Mouse (Mus musculus): ENCODE results near the gene Daglb. TPM values are rescaled to one million over a fixed set of nuclear protein-coding genes. Genes with fewer than 3 reads are reported as not detected.

The Daglb gene
- total RNA-seq, 1 experiment from 2014 or later = 9.8 TPM

- 0 out of 4 replicates have a peak, but pooled peaks of 1 of the 2 experiments have one; percentile 30 for ATAC-seq (replicated peaks in 1 of 2; ENCODE audit: insufficient read depth in 1 of 2, low FRiP score in 2 of 2, low TSS enrichment in 1 of 2, low read depth in 1 of 2, poor library complexity in 2 of 2, severe bottlenecking in 2 of 2)
These were observed 40.1 kb downstream of the Daglb start for GRCm38 (mm10) chr5:143504453-143504852.

GRCm38 (mm10) chr5:143505056-143505455, 40.7 kb downstream of the Daglb start:
- no peak for ATAC-seq (replicated peaks in 1 of 2; ENCODE audit: insufficient read depth in 1 of 2, low FRiP score in 2 of 2, low TSS enrichment in 1 of 2, low read depth in 1 of 2, poor library complexity in 2 of 2, severe bottlenecking in 2 of 2)

GRCm38 (mm10) chr5:143505545-143505944, 41.2 kb downstream of the Daglb start:
- ATAC-seq (replicated peaks in 1 of 2; ENCODE audit: insufficient read depth in 1 of 2, low FRiP score in 2 of 2, low TSS enrichment in 1 of 2, low read depth in 1 of 2, poor library complexity in 2 of 2, severe bottlenecking in 2 of 2) = no peak

- ATAC-seq (replicated peaks in 1 of 2; ENCODE audit: insufficient read depth in 1 of 2, low FRiP score in 2 of 2, low TSS enrichment in 1 of 2, low read depth in 1 of 2, poor library complexity in 2 of 2, severe bottlenecking in 2 of 2) = peak in 1 of 2 experiments; percentile 4; a peak in 1 of 4 replicates
These were observed 44.9 kb downstream of the Daglb start for GRCm38 (mm10) chr5:143509294-143509693.

GRCm38 (mm10) chr5:143509737-143510136, 45.4 kb downstream of the Daglb start:
- ATAC-seq (replicated peaks in 1 of 2; ENCODE audit: insufficient read depth in 1 of 2, low FRiP score in 2 of 2, low TSS enrichment in 1 of 2, low read depth in 1 of 2, poor library complexity in 2 of 2, severe bottlenecking in 2 of 2) = peak; percentile 72 to 88

- no peak for ATAC-seq (replicated peaks in 1 of 2; ENCODE audit: insufficient read depth in 1 of 2, low FRiP score in 2 of 2, low TSS enrichment in 1 of 2, low read depth in 1 of 2, poor library complexity in 2 of 2, severe bottlenecking in 2 of 2)
These were observed 47.2 kb downstream of the Daglb start for GRCm38 (mm10) chr5:143511577-143511976.

GRCm38 (mm10) chr5:143512305-143512704, 47.9 kb downstream of the Daglb start:
- no peak for ATAC-seq (replicated peaks in 1 of 2; ENCODE audit: insufficient read depth in 1 of 2, low FRiP score in 2 of 2, low TSS enrichment in 1 of 2, low read depth in 1 of 2, poor library complexity in 2 of 2, severe bottlenecking in 2 of 2)

- ATAC-seq (replicated peaks in 1 of 2; ENCODE audit: insufficient read depth in 1 of 2, low FRiP score in 2 of 2, low TSS enrichment in 1 of 2, low read depth in 1 of 2, poor library complexity in 2 of 2, severe bottlenecking in 2 of 2) = no peak
These were observed 50.5 kb downstream of the Daglb start for GRCm38 (mm10) chr5:143514878-143515277.

GRCm38 (mm10) chr5:143517005-143517404, 52.6 kb downstream of the Daglb start:
- ATAC-seq (replicated peaks in 1 of 2; ENCODE audit: insufficient read depth in 1 of 2, low FRiP score in 2 of 2, low TSS enrichment in 1 of 2, low read depth in 1 of 2, poor library complexity in 2 of 2, severe bottlenecking in 2 of 2) = no peak

GRCm38 (mm10) chr5:143517436-143517835, 53.1 kb downstream of the Daglb start:
- ATAC-seq (replicated peaks in 1 of 2; ENCODE audit: insufficient read depth in 1 of 2, low FRiP score in 2 of 2, low TSS enrichment in 1 of 2, low read depth in 1 of 2, poor library complexity in 2 of 2, severe bottlenecking in 2 of 2) = peak; percentile 39 to 42; a peak in 2 of 4 replicates

- ATAC-seq (replicated peaks in 1 of 2; ENCODE audit: insufficient read depth in 1 of 2, low FRiP score in 2 of 2, low TSS enrichment in 1 of 2, low read depth in 1 of 2, poor library complexity in 2 of 2, severe bottlenecking in 2 of 2) = peak; percentile 53 to 63
These were observed 53.7 kb downstream of the Daglb start for GRCm38 (mm10) chr5:143518045-143518591.

GRCm38 (mm10) chr5:143520415-143520814, 56.0 kb downstream of the Daglb start:
- no peak for ATAC-seq (replicated peaks in 1 of 2; ENCODE audit: insufficient read depth in 1 of 2, low FRiP score in 2 of 2, low TSS enrichment in 1 of 2, low read depth in 1 of 2, poor library complexity in 2 of 2, severe bottlenecking in 2 of 2)

- no peak for ATAC-seq (replicated peaks in 1 of 2; ENCODE audit: insufficient read depth in 1 of 2, low FRiP score in 2 of 2, low TSS enrichment in 1 of 2, low read depth in 1 of 2, poor library complexity in 2 of 2, severe bottlenecking in 2 of 2)
These were observed 58.5 kb downstream of the Daglb start for GRCm38 (mm10) chr5:143522882-143523281.

- ATAC-seq (replicated peaks in 1 of 2; ENCODE audit: insufficient read depth in 1 of 2, low FRiP score in 2 of 2, low TSS enrichment in 1 of 2, low read depth in 1 of 2, poor library complexity in 2 of 2, severe bottlenecking in 2 of 2) = no peak
These were observed 61.3 kb downstream of the Daglb start for GRCm38 (mm10) chr5:143525454-143526225.

GRCm38 (mm10) chr5:143526698-143527331, 62.4 kb downstream of the Daglb start:
- ATAC-seq (replicated peaks in 1 of 2; ENCODE audit: insufficient read depth in 1 of 2, low FRiP score in 2 of 2, low TSS enrichment in 1 of 2, low read depth in 1 of 2, poor library complexity in 2 of 2, severe bottlenecking in 2 of 2) = peak; percentile 12 to 47; a peak in 3 of 4 replicates

- ATAC-seq (replicated peaks in 1 of 2; ENCODE audit: insufficient read depth in 1 of 2, low FRiP score in 2 of 2, low TSS enrichment in 1 of 2, low read depth in 1 of 2, poor library complexity in 2 of 2, severe bottlenecking in 2 of 2) = peak; percentile 64 to 66
These were observed 63.3 kb downstream of the Daglb start, which contains the start of gene Rac1 for GRCm38 (mm10) chr5:143527486-143528307. Rac1 (minus strand) TSS chr5:143528036.

GRCm38 (mm10) chr5:143528308-143528683, 63.9 kb downstream of the Daglb start:
- ATAC-seq (replicated peaks in 1 of 2; ENCODE audit: insufficient read depth in 1 of 2, low FRiP score in 2 of 2, low TSS enrichment in 1 of 2, low read depth in 1 of 2, poor library complexity in 2 of 2, severe bottlenecking in 2 of 2) = peak in 1 of 2 experiments; percentile 6; a peak in 1 of 4 replicates

All from hematopoietic stem cell, adult 5-6 weeks (primary cell).